Comparison of ENCODE assay signal across 1 mouse cellular context in genomic region chr13:59689843-59690242, GRCm38 (mm10).
A peak's percentile ranks its signal among the peaks of the same experiment; 100 is the strongest.
TF ChIP-seq lines count a peak whose summit lies in the region.

No protein-coding gene starts in this region.

TF ChIP-seq in MEL, 35 proteins besides CTCF, POLR2A, EP300 and RAD21:
- TF ChIP-seq TCF12 (IDR thresholded peaks at IDR 0.05; ENCODE audit: low read depth, low read length) (peak; percentile 45; the same call in 1 of the 2 replicates), POLR2AphosphoS5 (IDR thresholded peaks at IDR 0.05; ENCODE audit: borderline replicate concordance, low read depth, low read length) (no peak), MXI1 (IDR thresholded peaks at IDR 0.05; ENCODE audit: low read depth, low read length) (no peak), ZC3H11A (IDR thresholded peaks at IDR 0.05; ENCODE audit: low read depth, low read length) (no peak), JUND (IDR thresholded peaks at IDR 0.05; ENCODE audit: low read depth, low read length) (no peak), USF1 (IDR thresholded peaks at IDR 0.05; ENCODE audit: low read depth, low read length) (no peak), NRF1 (IDR thresholded peaks at IDR 0.05; ENCODE audit: insufficient read depth, low read depth, low read length, poor library complexity, severe bottlenecking) (no peak), MYC (IDR thresholded peaks at IDR 0.05; ENCODE audit: low read depth, low read length) (0 out of 2 replicates have a peak, but pooled peaks have one; percentile 17), GATA1 (IDR thresholded peaks at IDR 0.05; ENCODE audit: low read depth, low read length) (peak; percentile 49; the same call in 1 of the 2 replicates), SMC3 (IDR thresholded peaks at IDR 0.05; ENCODE audit: low read depth, low read length) (no peak), RCOR1 (IDR thresholded peaks at IDR 0.05; ENCODE audit: low read depth, low read length) (no peak), BHLHE40 (IDR thresholded peaks at IDR 0.05; ENCODE audit: borderline replicate concordance, low read depth, low read length) (peak; percentile 28; the same call in 1 of the 2 replicates), ELF1 (IDR thresholded peaks at IDR 0.05; ENCODE audit: low read depth, low read length) (no peak), TAL1 (IDR thresholded peaks at IDR 0.05; ENCODE audit: low read length) (no peak), ZNF384 (IDR thresholded peaks at IDR 0.05; ENCODE audit: low read depth, low read length) (no peak)
